Mouse (Mus musculus) midbrain, embryonic 12.5 days (tissue): ENCODE measurements at regions not wholly inside any gene's neighbourhood (a gene's known extent, or its start where the extent isn't known, plus 50 kb on each side); places are given as distances from the start of the nearest gene placed in this dataset. TPM values are rescaled to one million over a fixed set of nuclear protein-coding genes. Genes with fewer than 3 reads are reported as not detected.

Experiments
- microRNA counts: library from miRNA; unstranded; fragments of <30 nt; microRNA quantifications from one replicate; lab custom pipeline; 2017
- microRNA-seq: library from miRNA; unstranded; fragments of <30 nt; microRNA quantifications from one replicate; pipeline ENCODE4, GENCODE M21; 2017

MicroRNAs encoded in the stretch of these regions (microRNA counts, 519-probe panel; counts per million panel counts)
- not detected for microRNA mmu-miR-710 (lab: Ali Mortazavi, UCI)

Small RNAs in the stretch of these regions (microRNA-seq; reads per million reads assigned to microRNA genes)
- not detected for gene Mir710
